Mouse (Mus musculus) C2C12 (cell line): ENCODE measurements around the gene Raver2.

Source experiments
- CTCF ChIP-seq: IDR thresholded peaks from one replicate; pipeline ENCODE4 v1.5.1; 2011; ENCODE audit not compliant: control insufficient read depth, insufficient read depth, insufficient read length
- FOSL1 ChIP-seq: IDR thresholded peaks from one replicate; pipeline ENCODE4 v1.8.0; 2011; ENCODE audit warnings: mild to moderate bottlenecking, low read length; ENCODE audit not compliant: poor library complexity, insufficient read depth, severe bottlenecking
- MYOD1 ChIP-seq: IDR thresholded peaks from one replicate; pipeline ENCODE4 v1.6.1; 2011; ENCODE audit warnings: low read depth; ENCODE audit not compliant: control insufficient read depth, insufficient read length
- USF1 ChIP-seq: IDR thresholded peaks from one replicate; pipeline ENCODE4 v1.6.1; 2011; ENCODE audit warnings: low read depth, mild to moderate bottlenecking, control low read depth, moderate library complexity

DNA sequence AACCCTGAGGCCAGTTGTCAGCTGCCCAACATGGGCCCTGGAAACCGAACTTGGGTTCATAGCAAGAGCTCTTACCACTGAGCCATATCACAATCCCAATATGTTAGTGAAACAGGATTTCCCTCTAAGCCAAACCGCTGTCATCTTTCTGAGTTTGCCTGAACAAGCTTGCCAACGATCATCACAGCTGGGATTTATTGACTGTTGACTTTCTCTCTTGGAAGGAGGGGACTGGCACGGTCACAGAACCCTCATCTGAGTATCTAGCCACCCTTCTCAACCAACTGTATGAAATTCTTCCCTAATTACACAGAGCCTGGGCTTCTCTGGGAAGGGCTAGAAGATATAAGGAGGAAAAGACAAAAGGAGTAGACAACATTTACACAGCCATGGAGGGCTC is 22.2 kb upstream of the Raver2 start:
- TF ChIP-seq CTCF (no peak), MYOD1 (no peak), FOSL1 (no peak), USF1 (no peak)
